9 mouse cellular contexts compared by ENCODE assay signal in the genomic region with DNA sequence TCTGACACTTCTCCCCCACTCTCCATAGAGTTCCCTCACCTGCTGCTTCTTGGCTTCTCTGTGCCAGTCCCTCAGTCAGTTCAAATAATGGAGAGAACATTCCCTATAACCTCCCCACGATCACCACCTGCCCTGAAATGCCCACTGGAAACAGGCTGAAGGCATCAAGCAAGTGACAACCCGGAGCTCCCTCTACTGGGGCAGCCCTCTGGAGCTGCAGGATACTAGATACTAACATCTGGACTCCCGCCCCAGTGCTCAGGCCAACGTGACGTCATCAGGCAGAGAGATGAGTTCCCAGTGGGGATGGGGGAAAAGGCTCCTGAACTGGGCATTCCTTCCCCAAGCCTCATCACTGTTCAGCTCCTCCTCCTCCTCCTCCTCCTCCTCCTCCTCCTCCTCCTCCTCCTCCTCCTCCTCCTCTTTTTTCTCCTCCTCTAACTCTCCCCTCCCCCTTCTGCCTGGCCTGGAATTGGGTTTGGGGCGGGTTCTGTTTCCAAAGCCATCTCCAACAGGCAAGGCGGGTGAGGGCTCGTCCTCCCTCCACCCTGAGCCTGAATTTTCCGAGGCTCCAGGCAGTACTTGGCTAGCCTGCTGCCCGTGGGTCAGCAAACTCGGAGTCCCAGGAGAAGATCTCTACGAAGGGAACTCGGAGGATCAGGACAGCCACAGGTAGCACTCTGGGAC. TPM values are rescaled to one million over a fixed set of nuclear protein-coding genes. Genes with fewer than 3 reads are reported as not detected.
DNase-seq lines count a peak whose midpoint lies in the region; ATAC-seq lines count a peak whose summit lies in the region.
"Had no signal": no experiment of that assay in that cellular context is flagged by ENCODE, and none has a peak within 500 bp of the region (broad histone marks: within the 10 kb centered on the region; RNA-seq: fewer than 3 reads in every experiment).

A gene (plus strand): TSS at position 508 of the 687 bp plus-strand sequence.

- no peaks in the 10 kb centered on the region for H3K36me3 ChIP-seq in neural tube, embryonic 12.5 days
- H3K36me3 ChIP-seq in neural tube, embryonic 15.5 days, result no peaks in the 10 kb centered on the region
- H3K36me3 ChIP-seq: limb, embryonic 12.5 days had no signal

- peaks cover 11% of the 10 kb centered on the region for H3K4me1 ChIP-seq in neural tube, embryonic 12.5 days
- H3K4me1 ChIP-seq in neural tube, embryonic 15.5 days, result peaks cover 10% of the 10 kb centered on the region

- H3K4me2 ChIP-seq in neural tube, embryonic 12.5 days (replicated peaks), result no peak within 1 kb of the TSS
- H3K4me2 ChIP-seq in neural tube, embryonic 15.5 days, result no peak within 1 kb of the TSS

- H3K9me3 ChIP-seq in neural tube, embryonic 12.5 days, result no peaks in the 10 kb centered on the region
- no peaks in the 10 kb centered on the region for H3K9me3 ChIP-seq in neural tube, embryonic 15.5 days (replicated peaks)
- H3K9me3 ChIP-seq: limb, embryonic 12.5 days had no signal

- peak; percentile 34 for ATAC-seq in cerebellum, adult (ENCODE audit: insufficient number of reproducible peaks, low FRiP score, low TSS enrichment)
- ATAC-seq in neural tube, embryonic 12.5 days (ENCODE audit: low FRiP score, low read depth), result no peak
- ATAC-seq in neural tube, embryonic 15.5 days (ENCODE audit: low FRiP score), result no peak

- 37% methylated on average over 13 of the region's 13 CpGs for WGBS in neural tube, embryonic 12.5 days
- 42% methylated on average over 12 of the region's 13 CpGs for WGBS in neural tube, embryonic 15.5 days

- no peak within 1 kb of the TSS for H3K4me3 ChIP-seq in neural tube, embryonic 12.5 days
- no peak within 1 kb of the TSS for H3K4me3 ChIP-seq in neural tube, embryonic 15.5 days (replicated peaks)

- H3K27me3 ChIP-seq in neural tube, embryonic 12.5 days (replicated peaks), result 0 out of 2 replicates have a peak, but pooled peaks cover 4% of the 10 kb centered on the region
- no peaks in the 10 kb centered on the region for H3K27me3 ChIP-seq in neural tube, embryonic 15.5 days (replicated peaks)
- H3K27me3 ChIP-seq: limb, embryonic 12.5 days had no signal

- no peak within 1 kb of the TSS for H3K27ac ChIP-seq in neural tube, embryonic 12.5 days
- no peak within 1 kb of the TSS for H3K27ac ChIP-seq in neural tube, embryonic 15.5 days (replicated peaks)

- no peak for DNase-seq in cerebellum, postnatal 4 days (ENCODE audit: low spot score in 2 of 2)
- DNase-seq in kidney, postnatal 36 days, result peak; percentile 30 to 34
- peak; percentile 64 for DNase-seq in testis, postnatal 14 days (ENCODE audit: low spot score)
- DNase-seq in retina, postnatal 1 day, result no peak
- DNase-seq in spleen, postnatal 14 days (ENCODE audit: low spot score in 2 of 2), result no peak

- 0 out of 2 replicates have a peak within 1 kb of the TSS, but pooled peaks have one; percentile 8 for H3K9ac ChIP-seq in neural tube, embryonic 12.5 days
- no peak within 1 kb of the TSS for H3K9ac ChIP-seq in neural tube, embryonic 15.5 days (replicated peaks)
- H3K9ac ChIP-seq: limb, embryonic 12.5 days had no signal

RNA-seq across cellular contexts. Expression of the gene that starts here (rescaled TPM):
- 0.47 and 0.55 TPM in 2 replicates for polyA plus RNA-seq in neural tube, embryonic 12.5 days (2016; fragmentation: Nextera tagmentation; extraction: Ambion mirVana)
- polyA plus RNA-seq in neural tube, embryonic 15.5 days (2015; fragmentation: Nextera tagmentation; extraction: Ambion mirVana), result 1.7 and 2.2 TPM in 2 replicates

Comparison
In these comparisons a context has a peak if more than half of its experiments do, and no peak if none do; other contexts are left out.
1. DNase-seq: peak in kidney, postnatal 36 days (2 of 2) and testis, postnatal 14 days (single experiment); none in cerebellum, postnatal 4 days (0 of 2), retina, postnatal 1 day (single experiment) and spleen, postnatal 14 days (0 of 2).